Mouse (Mus musculus) liver, adult 2 months (tissue): ENCODE data around the gene Lima1. TPM values are rescaled to one million over a fixed set of nuclear protein-coding genes. Genes with fewer than 3 reads are reported as not detected.
A peak's percentile ranks its signal among the peaks of the same experiment; 100 is the strongest.

Experiments
- DNase-seq: peaks from one replicate; pipeline ENCODE4 v3.0.0-alpha.2; 2011; ENCODE audit warnings: low read depth, low spot score; ENCODE audit errors: extremely low read depth
- H3K27ac ChIP-seq: fragments of 200-500 bp; replicated peaks from 2 replicates; pipeline ENCODE4 v1.5.1; 2012; ENCODE audit warnings: low read depth, mild to moderate bottlenecking, control low read depth, inconsistent platforms, low read length; ENCODE audit not compliant: insufficient read depth
- H3K27me3 ChIP-seq: fragments of 200-500 bp; 2 replicates; pipeline ENCODE4 v1.6.1; 2012; ENCODE audit warnings: mild to moderate bottlenecking, moderate library complexity, low read length, inconsistent platforms; ENCODE audit not compliant: control insufficient read depth, insufficient read depth
- H3K36me3 ChIP-seq: fragments of 200-500 bp; 2 replicates; pipeline ENCODE4 v1.6.1; 2012; ENCODE audit warnings: low read length, inconsistent platforms; ENCODE audit not compliant: control insufficient read depth, insufficient read depth
- H3K4me1 ChIP-seq: fragments of 200-500 bp; 2 replicates; pipeline ENCODE4 v1.6.1; 2011; ENCODE audit warnings: low read length; ENCODE audit not compliant: control insufficient read depth, insufficient read depth
- H3K4me3 ChIP-seq: fragments of 200-500 bp; 2 replicates; pipeline ENCODE4 v1.5.1; 2011; ENCODE audit warnings: low read depth, mild to moderate bottlenecking, control low read depth, low read length, moderate library complexity; ENCODE audit not compliant: insufficient read depth
- H3K79me2 ChIP-seq: fragments of 200-500 bp; 2 replicates; pipeline ENCODE4 v1.6.1; 2012; ENCODE audit warnings: inconsistent platforms, mild to moderate bottlenecking, low read length, moderate library complexity; ENCODE audit not compliant: control insufficient read depth, insufficient read depth
- H3K9ac ChIP-seq: fragments of 200-500 bp; 2 replicates; pipeline ENCODE4 v1.6.1; 2012; ENCODE audit warnings: low read depth, mild to moderate bottlenecking, control low read depth, inconsistent platforms, low read length
- CTCF ChIP-seq: fragments of 200-500 bp; IDR thresholded peaks from 2 replicates; pipeline ENCODE4 v1.5.1; 2011; ENCODE audit warnings: low read depth, low read length, control low read depth
- POLR2A ChIP-seq: fragments of 200-500 bp; IDR thresholded peaks from 2 replicates; pipeline ENCODE4 v1.6.1; 2011; ENCODE audit warnings: low read length, control low read depth; ENCODE audit not compliant: insufficient read depth; ENCODE audit errors: extremely low read depth
- WGBS: fragments of 180-500 bp; shearing (Covaris S2); methylation state at CpG from one replicate; pipeline ENCODE4 v1.1.7; 2018; 5-methylcytosine and 5-hydroxymethylcytosine counted together
- polyA plus RNA-seq: library from polyadenylated mRNA; depleted of rRNA; stranded (reverse); fragments of >200 nt; gene quantifications from 2 replicates; pipeline ENCODE4 v1.2.3, GENCODE M21; 2012
- total RNA-seq: library from RNA; depleted of rRNA; stranded (reverse); fragments of >200 nt; gene quantifications from 2 replicates; pipeline ENCODE4 v1.2.3, GENCODE M21; 2014

Lima1 gene
- total and polyA plus RNA-seq, 2 experiments = 11.2 to 28.9 TPM

- Histone ChIP-seq H3K4me3 (no peak overlapping the region), H3K27me3 (no peaks in the 10 kb centered on the region), H3K27ac (peak overlapping the region; percentile 27; the same call in 1 of the 2 replicates), H3K9ac (no peak overlapping the region), H3K79me2 (peaks cover 15% of the 10 kb centered on the region; the same call in 1 of the 2 replicates), H3K36me3 (no peaks in the 10 kb centered on the region), H3K4me1 (peaks cover 24% of the 10 kb centered on the region)
- TF ChIP-seq POLR2A = no peak
- no peak for TF ChIP-seq CTCF
- WGBS = 27% methylated on average over 5 of the region's 5 CpGs
- peak; percentile 63 for DNase-seq
Measured at GRCm38 (mm10) chr15:99878541-99878940, 3.3 kb upstream of the Lima1 start.

- Histone ChIP-seq H3K79me2 (peaks cover 29% of the 10 kb centered on the region; the same call in 1 of the 2 replicates), H3K9ac (peak overlapping the region; percentile 87), H3K4me3 (peak overlapping the region; percentile 75), H3K4me1 (peaks cover 18% of the 10 kb centered on the region), H3K27me3 (no peaks in the 10 kb centered on the region), H3K27ac (peak overlapping the region; percentile 81), H3K36me3 (no peaks in the 10 kb centered on the region)
- DNase-seq = peak; percentile 67
- TF ChIP-seq CTCF (no peak), POLR2A (no peak)
- WGBS = under 1% methylated on average over 30 of the region's 30 CpGs
Measured at GRCm38 (mm10) chr15:99874612-99875333, 483 bp downstream of the Lima1 start.

- H3K79me2 ChIP-seq = peaks cover 32% of the 10 kb centered on the region; the same call in 1 of the 2 replicates
- no peak for DNase-seq
- no peaks in the 10 kb centered on the region for H3K27me3 ChIP-seq
- no peak overlapping the region for H3K4me3 ChIP-seq
- no peak overlapping the region for H3K27ac ChIP-seq
- whole genome bisulfite sequencing = 91% methylated on average over 3 of the region's 3 CpGs
- peaks cover 20% of the 10 kb centered on the region for H3K4me1 ChIP-seq
- H3K36me3 ChIP-seq = no peaks in the 10 kb centered on the region
- H3K9ac ChIP-seq = no peak overlapping the region
- TF ChIP-seq POLR2A (no peak), CTCF (no peak)
Measured at GRCm38 (mm10) chr15:99872543-99872942, 2.7 kb downstream of the Lima1 start.

GRCm38 (mm10) chr15:99867654-99868053 lies 7.6 kb downstream of the Lima1 start:
- DNase-seq = peak; percentile 71
- TF ChIP-seq CTCF = no peak
- TF ChIP-seq POLR2A = no peak
- no peak overlapping the region for H3K4me3 ChIP-seq
- no peak overlapping the region for H3K9ac ChIP-seq
- H3K27ac ChIP-seq = peak overlapping the region; percentile 74
- H3K4me1 ChIP-seq = peaks cover 38% of the 10 kb centered on the region
- peaks cover 10% of the 10 kb centered on the region; the same call in 1 of the 2 replicates for H3K79me2 ChIP-seq
- no peaks in the 10 kb centered on the region for H3K36me3 ChIP-seq
- H3K27me3 ChIP-seq = no peaks in the 10 kb centered on the region
- WGBS = 29% methylated on average over 4 of the region's 4 CpGs

- 46% methylated on average over 15 of the region's 15 CpGs for WGBS
- H3K9ac ChIP-seq = peak overlapping the region; percentile 41; the same call in 1 of the 2 replicates
- H3K79me2 ChIP-seq = peaks cover 6% of the 10 kb centered on the region; the same call in 1 of the 2 replicates
- H3K27me3 ChIP-seq = no peaks in the 10 kb centered on the region
- H3K4me1 ChIP-seq = peaks cover 42% of the 10 kb centered on the region
- peak overlapping the region; percentile 74 for H3K27ac ChIP-seq
- DNase-seq = peak; percentile 63
- TF ChIP-seq CTCF (no peak), POLR2A (no peak)
- H3K4me3 ChIP-seq = no peak overlapping the region
- H3K36me3 ChIP-seq = no peaks in the 10 kb centered on the region
Measured at GRCm38 (mm10) chr15:99866450-99867221, 8.6 kb downstream of the Lima1 start.
